In genomic region chr1:132391580-132392022, GRCm38 (mm10) we compare ENCODE assay signal across 7 mouse cellular contexts. TPM values are rescaled to one million over a fixed set of nuclear protein-coding genes. Genes with fewer than 3 reads are reported as not detected.
DNase-seq lines count a peak whose midpoint lies in the region; ATAC-seq lines count a peak whose summit lies in the region.

No protein-coding gene starts in this region.

- ATAC-seq in hindbrain, embryonic 15.5 days (ENCODE audit: low FRiP score, low read depth), result peak; percentile 93
- ATAC-seq in limb, embryonic 11.5 days (ENCODE audit: insufficient number of reproducible peaks, low FRiP score, low TSS enrichment, low read depth), result peak; percentile 94
- peak; percentile 97 for ATAC-seq in midbrain, embryonic 11.5 days (ENCODE audit: low FRiP score)

- H3K4me3 ChIP-seq in hindbrain, embryonic 15.5 days, result peak overlapping the region; percentile 78
- H3K4me3 ChIP-seq in limb, embryonic 11.5 days (ENCODE audit: low read depth, low read length), result peak overlapping the region; percentile 50
- H3K4me3 ChIP-seq in midbrain, embryonic 11.5 days (ENCODE audit: low read depth, low read length), result peak overlapping the region; percentile 82

- WGBS in hindbrain, embryonic 15.5 days, result 0% methylated on average over 27 of the region's 54 CpGs
- under 1% methylated on average over 32 of the region's 54 CpGs for WGBS in limb, embryonic 11.5 days
- WGBS in midbrain, embryonic 11.5 days, result under 1% methylated on average over 35 of the region's 54 CpGs

- peak; percentile 26 for DNase-seq in adipocyte (ENCODE audit: low spot score)
- DNase-seq in cerebellum, postnatal 14 days, result peak; percentile 89 to 92
- peak; percentile 72 for DNase-seq in gastrocnemius, adult 18-20 months (ENCODE audit: low spot score)
- peak; percentile 85 for DNase-seq in limb, embryonic 11.5 days (ENCODE audit: low spot score)
- DNase-seq in midbrain, embryonic 11.5 days (ENCODE audit: low spot score, missing footprints), result peak; percentile 98
- peak; percentile 63 for DNase-seq in spleen, adult 12 weeks (ENCODE audit: low spot score)

- peak overlapping the region; percentile 86 for H3K9ac ChIP-seq in hindbrain, embryonic 15.5 days
- peak overlapping the region; percentile 76 for H3K9ac ChIP-seq in limb, embryonic 11.5 days (ENCODE audit: low read length)
- peak overlapping the region; percentile 95 for H3K9ac ChIP-seq in midbrain, embryonic 11.5 days (ENCODE audit: low read length)

- H3K4me2 ChIP-seq in hindbrain, embryonic 15.5 days, result peak overlapping the region; percentile 80
- H3K4me2 ChIP-seq in limb, embryonic 11.5 days (ENCODE audit: low read depth, severe bottlenecking), result peak overlapping the region; percentile 87
- H3K4me2 ChIP-seq in midbrain, embryonic 11.5 days, result peak overlapping the region; percentile 89

- H3K9me3 ChIP-seq in hindbrain, embryonic 15.5 days, result no peaks in the 10 kb centered on the region
- H3K9me3 ChIP-seq in limb, embryonic 11.5 days (ENCODE audit: control insufficient read depth, low read length), result no peaks in the 10 kb centered on the region
- no peaks in the 10 kb centered on the region for H3K9me3 ChIP-seq in midbrain, embryonic 11.5 days (ENCODE audit: control insufficient read depth, low read length)

- H3K27ac ChIP-seq in hindbrain, embryonic 15.5 days (replicated peaks), result peak overlapping the region; percentile 90
- peak overlapping the region; percentile 3 for H3K27ac ChIP-seq in limb, embryonic 11.5 days (replicated peaks; ENCODE audit: low read depth, low read length)
- H3K27ac ChIP-seq in midbrain, embryonic 11.5 days (ENCODE audit: low read depth, low read length), result peak overlapping the region; percentile 83

- no peaks in the 10 kb centered on the region for H3K27me3 ChIP-seq in hindbrain, embryonic 15.5 days
- no peaks in the 10 kb centered on the region for H3K27me3 ChIP-seq in limb, embryonic 11.5 days (ENCODE audit: control insufficient read depth, insufficient read depth, low read length)
- H3K27me3 ChIP-seq in midbrain, embryonic 11.5 days (ENCODE audit: control insufficient read depth, insufficient read depth, low read length), result no peaks in the 10 kb centered on the region

- no peaks in the 10 kb centered on the region for H3K36me3 ChIP-seq in hindbrain, embryonic 15.5 days
- H3K36me3 ChIP-seq in limb, embryonic 11.5 days (ENCODE audit: control insufficient read depth, insufficient read depth, low read length), result no peaks in the 10 kb centered on the region
- H3K36me3 ChIP-seq in midbrain, embryonic 11.5 days (ENCODE audit: control insufficient read depth, insufficient read depth, low read length), result no peaks in the 10 kb centered on the region

- H3K4me1 ChIP-seq in hindbrain, embryonic 15.5 days (replicated peaks), result peaks cover 52% of the 10 kb centered on the region
- peaks cover 16% of the 10 kb centered on the region for H3K4me1 ChIP-seq in limb, embryonic 11.5 days (ENCODE audit: control insufficient read depth, insufficient read depth, low read length)
- peaks cover 38% of the 10 kb centered on the region for H3K4me1 ChIP-seq in midbrain, embryonic 11.5 days (ENCODE audit: control insufficient read depth, insufficient read depth, low read length)

RNA-seq across cellular contexts. Expression of gene Tmcc2, which starts 0.5 kb away (rescaled TPM):
- 10 to 100 TPM; 36.8 to 41.5 TPM for total RNA-seq in gastrocnemius, adult 18-20 months (2021)
- 38.1 and 41.4 TPM in 2 replicates for polyA plus RNA-seq in hindbrain, embryonic 15.5 days (2015; fragmentation: Nextera tagmentation; extraction: Ambion mirVana)
- 6.1 and 7.3 TPM in 2 replicates for polyA plus RNA-seq in limb, embryonic 11.5 days (2014; fragmentation: Nextera tagmentation; extraction: Ambion mirVana)
- 8.9 and 11.1 TPM in 2 replicates for polyA plus RNA-seq in midbrain, embryonic 11.5 days (2014; fragmentation: Nextera tagmentation; extraction: Ambion mirVana)

RNA-seq across cellular contexts. Expression of gene Dstyk, which starts 25.8 kb away (rescaled TPM):
- 1 to 10 TPM; 9.6 to 9.9 TPM for total RNA-seq in gastrocnemius, adult 18-20 months (2021)
- polyA plus RNA-seq in hindbrain, embryonic 15.5 days (2015; fragmentation: Nextera tagmentation; extraction: Ambion mirVana), result 8.6 and 9.9 TPM in 2 replicates
- polyA plus RNA-seq in limb, embryonic 11.5 days (2014; fragmentation: Nextera tagmentation; extraction: Ambion mirVana), result 15.2 and 18.7 TPM in 2 replicates
- 11.6 and 13.0 TPM in 2 replicates for polyA plus RNA-seq in midbrain, embryonic 11.5 days (2014; fragmentation: Nextera tagmentation; extraction: Ambion mirVana)

Comparison
In these comparisons a context has a peak if more than half of its experiments do, and no peak if none do; other contexts are left out.
1. Peak in every context shown above with its lines: DNase-seq, ATAC-seq, H3K4me3 ChIP-seq and H3K27ac ChIP-seq.
2. DNase-seq: peak in every context shown above with its lines; median percentile 98 in midbrain, embryonic 11.5 days; 90 in cerebellum, postnatal 14 days; 85 in limb, embryonic 11.5 days; 72 in gastrocnemius, adult 18-20 months; 63 in spleen, adult 12 weeks; 26 in adipocyte.
3. H3K27ac ChIP-seq: peak in every context shown above with its lines; median percentile 90 in hindbrain, embryonic 15.5 days; 83 in midbrain, embryonic 11.5 days; 3 in limb, embryonic 11.5 days.